Mouse (Mus musculus) ES-Bruce4 (cell line): Measurements from ENCODE around the gene Nexn.

Experiments
- CTCF ChIP-seq: IDR thresholded peaks from one replicate; pipeline ENCODE4 v1.8.1; 2011; ENCODE audit warnings: low read depth, low read length
- EP300 ChIP-seq: IDR thresholded peaks from 2 replicates; pipeline ENCODE4 v1.6.1; 2011; ENCODE audit warnings: low read depth, low read length; ENCODE audit not compliant: insufficient read depth
- POLR2A ChIP-seq: IDR thresholded peaks from one replicate; pipeline ENCODE4 v1.8.1; 2011; ENCODE audit warnings: low read length; ENCODE audit not compliant: insufficient read depth

- TF ChIP-seq POLR2A (no peak), EP300 (no peak), CTCF (no peak)
Observed at GRCm38 (mm10) chr3:152247708-152248107, 18.4 kb downstream of the Nexn start.
